Comparison of ENCODE assay signal across 21 mouse cellular contexts in the genomic region with DNA sequence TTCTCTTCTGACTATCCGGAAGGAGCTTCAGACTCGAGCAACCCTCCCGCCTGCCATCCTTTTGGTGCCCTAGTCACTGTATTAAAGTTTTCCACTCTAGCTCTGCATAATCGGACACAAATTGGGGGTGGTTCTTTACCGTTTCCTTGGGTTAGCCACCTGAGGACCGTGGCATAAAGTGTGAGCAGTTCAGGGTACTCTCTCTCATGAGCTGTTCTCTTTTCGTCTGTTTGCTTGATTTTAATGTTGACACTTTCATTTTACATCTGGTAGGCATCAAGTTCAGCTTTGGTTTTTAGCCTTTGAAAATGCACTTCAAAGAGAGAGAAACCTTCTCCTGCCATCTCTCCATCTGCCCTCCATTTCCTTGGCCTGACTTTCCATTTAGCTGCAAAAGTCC.
A peak's percentile ranks its signal among the peaks of the same experiment; 100 is the strongest.
DNase-seq lines count a peak whose midpoint lies in the region; ATAC-seq and TF ChIP-seq lines count a peak whose summit lies in the region.
"Had no signal": no experiment of that assay in that cellular context is flagged by ENCODE, and none has a peak within 500 bp of the region (broad histone marks: within the 10 kb centered on the region; RNA-seq: fewer than 3 reads in every experiment).

No protein-coding gene starts in this region.

- H3K4me2 ChIP-seq in hindbrain, embryonic 12.5 days (replicated peaks) = no peak overlapping the region
- no peak overlapping the region for H3K4me2 ChIP-seq in hindbrain, postnatal 0 days (ENCODE audit: low read depth, low read length)
- H3K4me2 ChIP-seq in embryonic facial prominence, embryonic 13.5 days = 0 out of 2 replicates have a peak overlapping the region, but pooled peaks have one; percentile 11
- H3K4me2 ChIP-seq: embryonic facial prominence, embryonic 15.5 days; heart, embryonic 13.5 days; intestine, embryonic 15.5 days; midbrain, embryonic 11.5 days; neural tube, embryonic 12.5 days had no signal

- TF ChIP-seq CTCF in hindbrain, postnatal 0 days (IDR thresholded peaks at IDR 0.05; ENCODE audit: low read depth) = no peak

- no peaks in the 10 kb centered on the region for H3K9me3 ChIP-seq in hindbrain, embryonic 12.5 days (replicated peaks)
- no peaks in the 10 kb centered on the region for H3K9me3 ChIP-seq in hindbrain, postnatal 0 days (ENCODE audit: low read length)
- H3K9me3 ChIP-seq in embryonic facial prominence, embryonic 13.5 days = no peaks in the 10 kb centered on the region
- H3K9me3 ChIP-seq: embryonic facial prominence, embryonic 15.5 days; intestine, embryonic 15.5 days; neural tube, embryonic 12.5 days had no signal

- no peaks in the 10 kb centered on the region for H3K27me3 ChIP-seq in hindbrain, embryonic 12.5 days
- H3K27me3 ChIP-seq in hindbrain, postnatal 0 days (ENCODE audit: insufficient read depth, low read length) = no peaks in the 10 kb centered on the region
- no peaks in the 10 kb centered on the region for H3K27me3 ChIP-seq in embryonic facial prominence, embryonic 13.5 days
- H3K27me3 ChIP-seq: embryonic facial prominence, embryonic 15.5 days; heart, embryonic 13.5 days; intestine, embryonic 15.5 days; neural tube, embryonic 12.5 days had no signal

- peak overlapping the region; percentile 41; the same call in 1 of the 2 replicates for H3K27ac ChIP-seq in hindbrain, embryonic 12.5 days
- H3K27ac ChIP-seq in hindbrain, postnatal 0 days = no peak overlapping the region
- H3K27ac ChIP-seq in embryonic facial prominence, embryonic 13.5 days = no peak overlapping the region
- H3K27ac ChIP-seq: embryonic facial prominence, embryonic 15.5 days; gastrocnemius, adult 2 months; heart, embryonic 13.5 days; intestine, embryonic 15.5 days; neural tube, embryonic 12.5 days had no signal

- no peaks in the 10 kb centered on the region; the same call in 1 of the 2 replicates for H3K36me3 ChIP-seq in hindbrain, embryonic 12.5 days
- H3K36me3 ChIP-seq in hindbrain, postnatal 0 days (ENCODE audit: insufficient read depth, low read length) = no peaks in the 10 kb centered on the region
- 0 out of 2 replicates have a peak, but pooled peaks cover 4% of the 10 kb centered on the region for H3K36me3 ChIP-seq in embryonic facial prominence, embryonic 13.5 days
- H3K36me3 ChIP-seq: embryonic facial prominence, embryonic 15.5 days; intestine, embryonic 15.5 days; neural tube, embryonic 12.5 days had no signal

- H3K4me3 ChIP-seq in hindbrain, embryonic 12.5 days = no peak overlapping the region
- H3K4me3 ChIP-seq in hindbrain, postnatal 0 days (ENCODE audit: low read length) = no peak overlapping the region
- H3K4me3 ChIP-seq in embryonic facial prominence, embryonic 13.5 days = no peak overlapping the region
- H3K4me3 ChIP-seq: embryonic facial prominence, embryonic 15.5 days; gastrocnemius, adult 2 months; heart, embryonic 13.5 days; intestine, embryonic 15.5 days; neural tube, embryonic 12.5 days had no signal

- H3K4me1 ChIP-seq in hindbrain, embryonic 12.5 days = peaks cover 7% of the 10 kb centered on the region
- H3K4me1 ChIP-seq in hindbrain, postnatal 0 days (ENCODE audit: insufficient read depth, low read length) = no peaks in the 10 kb centered on the region
- peaks cover 16% of the 10 kb centered on the region for H3K4me1 ChIP-seq in embryonic facial prominence, embryonic 13.5 days

- WGBS in hindbrain, embryonic 12.5 days = 67% methylated on average over 7 of the region's 7 CpGs
- 86% methylated on average over 7 of the region's 7 CpGs for WGBS in hindbrain, postnatal 0 days
- WGBS in embryonic facial prominence, embryonic 13.5 days = 40% methylated on average over 7 of the region's 7 CpGs

- no peak overlapping the region for H3K9ac ChIP-seq in hindbrain, embryonic 12.5 days
- no peak overlapping the region for H3K9ac ChIP-seq in hindbrain, postnatal 0 days (replicated peaks; ENCODE audit: low read length)
- H3K9ac ChIP-seq in embryonic facial prominence, embryonic 13.5 days = 0 out of 2 replicates have a peak overlapping the region, but pooled peaks have one; percentile 1
- H3K9ac ChIP-seq: embryonic facial prominence, embryonic 15.5 days; heart, embryonic 13.5 days; intestine, embryonic 15.5 days; neural tube, embryonic 12.5 days had no signal

- no peak for ATAC-seq in hindbrain, embryonic 12.5 days (ENCODE audit: low FRiP score)
- ATAC-seq in hindbrain, postnatal 0 days = no peak
- no peak for ATAC-seq in embryonic facial prominence, embryonic 13.5 days (ENCODE audit: insufficient number of reproducible peaks, insufficient read depth, low FRiP score, low TSS enrichment, low read depth)
- ATAC-seq: lung, postnatal 0 days had no signal

- DNase-seq in hindbrain, postnatal 0 days (ENCODE audit: low spot score) = no peak
- peak; percentile 48 for DNase-seq in thymus, postnatal 0 days (ENCODE audit: low spot score)
- DNase-seq in thymus, adult 18-20 months = no peak
- DNase-seq in naive thymus-derived CD4-positive, alpha-beta T cell, adult 2 months (ENCODE audit: low read depth) = peak; percentile 65
- DNase-seq in heart, adult 18-20 months = no peak
- DNase-seq in cerebellum, postnatal 4 days (ENCODE audit: low spot score in 2 of 2) = no peak
- DNase-seq: adrenal gland, adult 8-10 months; cerebellum, adult 8-10 months; gastrocnemius, adult 2 months; heart, adult 11 months; layer of hippocampus, adult 9-11 months; liver; right cerebral cortex, adult 18-20 months had no signal

Comparison
In these comparisons a context has a peak if more than half of its experiments do, and no peak if none do; other contexts are left out.
1. DNase-seq: peak in thymus, postnatal 0 days (single experiment) and naive thymus-derived CD4-positive, alpha-beta T cell, adult 2 months (single experiment); none in hindbrain, postnatal 0 days (single experiment), thymus, adult 18-20 months (0 of 2), heart, adult 18-20 months (0 of 2) and cerebellum, postnatal 4 days (0 of 2).